Mouse (Mus musculus) ES-E14 (cell line): ENCODE measurements around the gene Rtkn2. TPM values are rescaled to one million over a fixed set of nuclear protein-coding genes. Genes with fewer than 3 reads are reported as not detected.

ENCODE experiments used
- DNase-seq: peaks from one replicate; pipeline ENCODE4 v3.0.0-alpha.2; 2013; ENCODE audit warnings: low read depth, low spot score
- H3K27ac ChIP-seq: 2 replicates; pipeline ENCODE4 v1.5.1; 2012; ENCODE audit warnings: low read depth, mild to moderate bottlenecking, low read length, moderate library complexity, mixed read lengths; ENCODE audit not compliant: poor library complexity, insufficient read depth, severe bottlenecking
- H3K36me3 ChIP-seq: 2 replicates; pipeline ENCODE4 v1.6.1; 2012; ENCODE audit warnings: mild to moderate bottlenecking, low read length, moderate library complexity, mixed read lengths; ENCODE audit not compliant: control insufficient read depth, poor library complexity, insufficient read depth, severe bottlenecking
- H3K4me1 ChIP-seq, 2 experiments: fragments of 150-350 bp in 1 of 2; sonication (generic) in 1 of 2; 2 replicates each; pipeline ENCODE4 v1.6.1; 2012; ENCODE audit warnings: low read length in 2 of 2, mild to moderate bottlenecking in 1 of 2, mixed read lengths in 1 of 2; ENCODE audit not compliant: control insufficient read depth in 2 of 2, insufficient read depth in 2 of 2, poor library complexity in 1 of 2
- H3K4me3 ChIP-seq, 2 experiments: fragments of 150-350 bp in 1 of 2; sonication (generic) in 1 of 2; 2 replicates each; pipeline ENCODE4 v1.5.1; 2012; ENCODE audit warnings: low read length in 2 of 2, low read depth in 1 of 2, mild to moderate bottlenecking in 1 of 2, mixed read lengths in 1 of 2; ENCODE audit not compliant: insufficient read depth in 1 of 2, poor library complexity in 1 of 2, severe bottlenecking in 1 of 2
- H3K9ac ChIP-seq: 2 replicates; pipeline ENCODE4 v1.6.1; 2012; ENCODE audit warnings: low read depth, mild to moderate bottlenecking, low read length, mixed read lengths; ENCODE audit not compliant: poor library complexity, insufficient read depth, severe bottlenecking
- H3K9me3 ChIP-seq: fragments of 150-350 bp; sonication (generic); 2 replicates; pipeline ENCODE4 v1.6.1; 2012; ENCODE audit warnings: low read depth, mild to moderate bottlenecking, low read length; ENCODE audit not compliant: control insufficient read depth, insufficient read depth
- CHD2 ChIP-seq: IDR thresholded peaks from 2 replicates; pipeline ENCODE4 v1.6.1; 2014; ENCODE audit warnings: mild to moderate bottlenecking, low read depth, low read length, inconsistent platforms
- HCFC1 ChIP-seq: IDR thresholded peaks from 2 replicates; pipeline ENCODE4 v1.6.1; 2012; ENCODE audit warnings: low read length, inconsistent platforms, borderline replicate concordance; ENCODE audit not compliant: insufficient read depth
- MAFK ChIP-seq: IDR thresholded peaks from 2 replicates; pipeline ENCODE4 v1.6.1; 2014; ENCODE audit warnings: mild to moderate bottlenecking, low read depth, low read length, inconsistent platforms; ENCODE audit not compliant: insufficient read depth
- ZC3H11A ChIP-seq: IDR thresholded peaks from 2 replicates; pipeline ENCODE4 v1.6.1; 2012; ENCODE audit warnings: low read depth, mild to moderate bottlenecking, inconsistent platforms, low read length, borderline replicate concordance
- ZNF384 ChIP-seq: IDR thresholded peaks from 2 replicates; pipeline ENCODE4 v1.6.1; 2012; ENCODE audit warnings: low read depth, low read length, inconsistent platforms
- in situ Hi-C, 2 experiments: fragments of 600-800 bp; cut with MboI; formaldehyde crosslinking; loops; one replicate each; pipeline ENCODE4 v1.15.1; 2025; ENCODE audit warnings: low sequenced_read_pairs in 2 of 2, inconsistent platforms in 1 of 2; ENCODE audit not compliant: unreplicated experiment in 2 of 2
- total RNA-seq: library from RNA; depleted of rRNA; stranded (reverse); fragments of 300-350 nt; gene quantifications from 2 replicates; pipeline ENCODE4 v1.2.3, GENCODE M21; 2012

Gene Rtkn2
- total RNA-seq, 1 experiment = 6.0 TPM

DNA sequence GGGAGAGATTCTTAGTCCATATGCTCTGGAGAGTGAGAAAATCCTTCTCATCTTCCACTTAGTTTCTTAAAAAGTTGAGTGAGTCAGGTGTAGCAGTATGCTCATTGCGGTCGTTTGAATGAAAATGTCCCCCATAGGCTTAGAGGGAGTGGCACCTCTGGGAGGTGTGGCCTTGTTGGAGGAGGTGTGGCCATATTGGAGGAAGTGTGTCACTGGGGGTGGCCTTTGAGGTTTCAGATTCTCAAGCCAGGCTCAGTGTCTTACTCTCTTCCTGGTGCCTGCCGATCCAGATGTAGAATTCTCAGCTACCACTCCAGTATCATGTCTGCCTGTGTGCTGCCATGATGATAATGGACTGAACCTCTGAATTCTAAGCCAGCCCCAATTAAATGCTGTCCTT, 99.3 kb downstream of the Rtkn2 start:
- in situ Hi-C loops = no loop called here
- peaks cover 0 to 6% of the 10 kb centered on the region in 2 experiments; a peak in 1 of 4 replicates for H3K4me1 ChIP-seq
- H3K9me3 ChIP-seq = no peaks in the 10 kb centered on the region
- H3K27ac ChIP-seq = no peak overlapping the region
- no peaks in the 10 kb centered on the region for H3K36me3 ChIP-seq
- H3K4me3 ChIP-seq = no peak overlapping the region
- DNase-seq = no peak
- no peak overlapping the region for H3K9ac ChIP-seq
- TF ChIP-seq ZNF384 = no peak

GRCm38 (mm10) chr10:68079910-68080670, 100.7 kb downstream of the Rtkn2 start:
- Histone ChIP-seq H3K9ac (no peak overlapping the region), H3K36me3 (no peaks in the 10 kb centered on the region), H3K27ac (no peak overlapping the region), H3K4me1 (0 out of 4 replicates have a peak, but pooled peaks cover 0 to 2% of the 10 kb centered on the region in 2 experiments), H3K9me3 (no peaks in the 10 kb centered on the region), H3K4me3 (no peak overlapping the region)
- in situ Hi-C loops = no loop called here
- DNase-seq = no peak
- TF ChIP-seq MAFK = no peak
- no peak for TF ChIP-seq ZC3H11A
- TF ChIP-seq ZNF384 = no peak
- TF ChIP-seq CHD2 = no peak
- TF ChIP-seq HCFC1 = no peak

DNA sequence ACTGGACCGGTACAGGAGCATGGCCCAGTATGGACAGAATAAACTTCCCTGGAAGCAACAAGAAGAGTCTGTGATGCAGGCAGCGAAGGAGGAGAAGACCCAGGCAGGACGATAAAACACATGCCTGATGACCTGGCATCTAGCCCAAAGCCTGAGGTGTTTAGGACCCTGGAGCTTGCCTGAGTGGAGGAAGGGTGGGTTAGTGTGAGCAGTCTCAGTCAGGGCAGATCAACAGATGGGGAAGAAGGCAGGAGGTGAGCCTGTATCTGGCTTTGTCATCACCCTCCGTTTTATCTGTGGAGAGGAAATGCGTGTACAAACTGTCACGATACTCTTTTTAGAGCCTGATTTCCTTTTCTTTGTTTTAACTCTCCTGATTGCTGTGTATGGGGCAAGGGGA, 102.3 kb downstream of the Rtkn2 start:
- in situ Hi-C loops = no loop called here
- no peaks in the 10 kb centered on the region for H3K36me3 ChIP-seq
- no peak overlapping the region for H3K27ac ChIP-seq
- no peak overlapping the region for H3K4me3 ChIP-seq
- H3K4me1 ChIP-seq = 0 out of 4 replicates have a peak, but pooled peaks cover 0 to 2% of the 10 kb centered on the region in 2 experiments
- DNase-seq = no peak
- no peaks in the 10 kb centered on the region for H3K9me3 ChIP-seq
- H3K9ac ChIP-seq = no peak overlapping the region
- TF ChIP-seq ZC3H11A (no peak), HCFC1 (no peak), CHD2 (no peak), ZNF384 (no peak), MAFK (no peak)

GRCm38 (mm10) chr10:68085574-68085973, 106.2 kb downstream of the Rtkn2 start:
- 0 out of 4 replicates have a peak, but pooled peaks cover 0 to 2% of the 10 kb centered on the region in 2 experiments for H3K4me1 ChIP-seq
- H3K27ac ChIP-seq = no peak overlapping the region
- TF ChIP-seq MAFK (no peak), CHD2 (no peak)
- H3K9me3 ChIP-seq = no peaks in the 10 kb centered on the region
- in situ Hi-C loops = no loop called here
- no peaks in the 10 kb centered on the region for H3K36me3 ChIP-seq
- H3K9ac ChIP-seq = no peak overlapping the region
- no peak overlapping the region for H3K4me3 ChIP-seq
- no peak for DNase-seq

DNA sequence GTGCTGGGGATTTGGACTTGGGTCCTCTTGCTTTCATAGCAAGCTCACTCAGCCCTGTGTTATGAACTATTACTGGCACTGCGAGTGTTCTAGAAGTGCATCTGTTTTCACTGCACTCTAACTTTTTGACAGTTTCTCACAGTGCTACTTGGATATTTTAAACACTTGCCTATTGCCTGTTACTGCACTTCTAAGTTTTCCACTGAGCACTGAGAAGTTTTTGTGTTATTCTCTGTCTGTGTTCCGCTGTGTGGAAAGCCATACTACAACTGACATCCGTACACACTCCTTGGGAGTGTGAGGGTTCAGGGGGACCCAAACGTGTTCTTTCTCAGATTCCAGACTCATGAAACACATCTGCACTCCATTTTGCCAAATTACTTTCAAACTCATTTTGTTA, 107.6 kb downstream of the Rtkn2 start:
- Histone ChIP-seq H3K9me3 (no peaks in the 10 kb centered on the region), H3K4me3 (no peak overlapping the region), H3K27ac (no peak overlapping the region), H3K4me1 (peaks cover 3 to 7% of the 10 kb centered on the region in 2 experiments; a peak in 3 of 4 replicates), H3K36me3 (no peaks in the 10 kb centered on the region), H3K9ac (no peak overlapping the region)
- no peak for TF ChIP-seq HCFC1
- TF ChIP-seq ZNF384 = no peak
- TF ChIP-seq ZC3H11A = no peak
- TF ChIP-seq MAFK = no peak
- no peak for TF ChIP-seq CHD2
- in situ Hi-C loops = no loop called here
- no peak for DNase-seq
